Mouse (Mus musculus) CH12.LX (cell line): ENCODE data around the gene Cacna1i. TPM values are rescaled to one million over a fixed set of nuclear protein-coding genes. Genes with fewer than 3 reads are reported as not detected.

Experiments
- DNase-seq: peaks from one replicate; pipeline ENCODE4 v3.0.0-alpha.2; 2013; ENCODE audit errors: extremely low read depth
- H3K27ac ChIP-seq: 2 replicates; pipeline ENCODE4 v1.5.1; 2012; ENCODE audit warnings: low read depth, mild to moderate bottlenecking, control low read depth, moderate library complexity; ENCODE audit not compliant: insufficient read depth
- H3K27me3 ChIP-seq: replicated peaks from 2 replicates; pipeline ENCODE3; 2012; ENCODE audit warnings: inconsistent platforms
- H3K36me3 ChIP-seq, 2 experiments: replicated peaks in 1 of 2; 2 replicates each; pipeline versions ENCODE3 to v1.6.1; 2012; ENCODE audit warnings: inconsistent platforms in 1 of 2, low read length in 1 of 2, mild to moderate bottlenecking in 1 of 2, mixed read lengths in 1 of 2, moderate library complexity in 1 of 2; ENCODE audit not compliant: control insufficient read depth in 1 of 2, insufficient read depth in 1 of 2
- H3K4me1 ChIP-seq, 2 experiments: 2 replicates each; pipeline ENCODE4 v1.6.1; 2012; ENCODE audit warnings: inconsistent platforms in 1 of 2, moderate library complexity in 1 of 2; ENCODE audit not compliant: insufficient read depth in 2 of 2, control insufficient read depth in 1 of 2
- H3K4me2 ChIP-seq: 2 replicates; pipeline ENCODE4 v1.6.1; 2012; ENCODE audit warnings: low read depth, mild to moderate bottlenecking, control low read depth; ENCODE audit not compliant: poor library complexity, insufficient read depth, severe bottlenecking
- H3K4me3 ChIP-seq, 3 experiments: fragments of 150-350 bp in 1 of 3; sonication (generic) in 1 of 3; replicated peaks in 1 of 3; 2 replicates each; pipeline versions ENCODE3 to v1.5.1; 2011 to 2012; ENCODE audit warnings: low read depth in 2 of 3, low read length in 2 of 3, mild to moderate bottlenecking in 2 of 3, moderate library complexity in 2 of 3, control low read depth in 1 of 3, improper control_type of control experiment in 1 of 3, inconsistent platforms in 1 of 3, mixed read lengths in 1 of 3; ENCODE audit not compliant: poor library complexity in 1 of 3
- H3K79me2 ChIP-seq: replicated peaks from 2 replicates; pipeline ENCODE4 v1.6.1; 2012; ENCODE audit warnings: mild to moderate bottlenecking, moderate library complexity; ENCODE audit not compliant: control insufficient read depth, poor library complexity, insufficient read depth, severe bottlenecking; ENCODE audit errors: extremely low read depth
- H3K9ac ChIP-seq: 2 replicates; pipeline ENCODE4 v1.6.1; 2012; ENCODE audit warnings: low read depth, mild to moderate bottlenecking, control low read depth, moderate library complexity; ENCODE audit not compliant: insufficient read depth
- H3K9me3 ChIP-seq: replicated peaks from 2 replicates; pipeline ENCODE3; 2012; ENCODE audit warnings: low read length, inconsistent platforms, mixed read lengths
- BHLHE40 ChIP-seq: IDR thresholded peaks from 2 replicates; pipeline ENCODE4 v1.6.1; 2011; ENCODE audit warnings: mild to moderate bottlenecking, low read depth, low read length, improper control_type of control experiment
- CHD1 ChIP-seq: IDR thresholded peaks from 2 replicates; pipeline ENCODE4 v1.6.1; 2012; ENCODE audit warnings: low read depth, low read length, improper control_type of control experiment, inconsistent platforms
- CTCF ChIP-seq, 2 experiments: IDR thresholded peaks in 1 of 2; conservative IDR thresholded peaks in 1 of 2; 2 replicates each; pipeline ENCODE4 v1.5.1; 2011 to 2012; ENCODE audit warnings: low read depth in 2 of 2, low read length in 2 of 2, improper control_type of control experiment in 1 of 2, inconsistent platforms in 1 of 2, mild to moderate bottlenecking in 1 of 2, moderate library complexity in 1 of 2
- E2F4 ChIP-seq: IDR thresholded peaks from 2 replicates; pipeline ENCODE4 v1.6.1; 2011; ENCODE audit warnings: low read depth, low read length, improper control_type of control experiment; ENCODE audit not compliant: insufficient replicate concordance
- GABPA ChIP-seq: IDR thresholded peaks from 2 replicates; pipeline ENCODE4 v1.6.1; 2012; ENCODE audit warnings: low read depth, low read length, improper control_type of control experiment, inconsistent platforms; ENCODE audit not compliant: insufficient replicate concordance
- HCFC1 ChIP-seq: IDR thresholded peaks from 2 replicates; pipeline ENCODE4 v1.6.1; 2012; ENCODE audit warnings: low read depth, mild to moderate bottlenecking, inconsistent platforms, low read length, improper control_type of control experiment
- IRF4 ChIP-seq: IDR thresholded peaks from 2 replicates; pipeline ENCODE4 v1.6.1; 2014; ENCODE audit warnings: low read depth, mild to moderate bottlenecking, inconsistent platforms, low read length, improper control_type of control experiment
- JUN ChIP-seq: IDR thresholded peaks from 2 replicates; pipeline ENCODE4 v1.6.1; 2011; ENCODE audit warnings: low read depth, mild to moderate bottlenecking, low read length, improper control_type of control experiment, moderate library complexity; ENCODE audit not compliant: insufficient read depth
- JUND ChIP-seq: conservative IDR thresholded peaks from 2 replicates; pipeline ENCODE4 v1.6.1; 2011; ENCODE audit warnings: low read depth, low read length, improper control_type of control experiment
- KAT2A ChIP-seq: IDR thresholded peaks from 2 replicates; pipeline ENCODE4 v1.6.1; 2012; ENCODE audit warnings: low read length, improper control_type of control experiment, inconsistent platforms; ENCODE audit not compliant: insufficient replicate concordance
- MAFK ChIP-seq: IDR thresholded peaks from 2 replicates; pipeline ENCODE4 v1.6.1; 2011; ENCODE audit warnings: low read length, improper control_type of control experiment; ENCODE audit not compliant: insufficient replicate concordance
- MAX ChIP-seq: IDR thresholded peaks from 2 replicates; pipeline ENCODE4 v1.6.1; 2011; ENCODE audit warnings: low read length, improper control_type of control experiment
- MEF2A ChIP-seq: IDR thresholded peaks from 2 replicates; pipeline ENCODE4 v1.6.1; 2014; ENCODE audit warnings: low read depth, mild to moderate bottlenecking, inconsistent platforms, low read length, improper control_type of control experiment, borderline replicate concordance
- MXI1 ChIP-seq: IDR thresholded peaks from 2 replicates; pipeline ENCODE4 v1.6.1; 2011; ENCODE audit warnings: mild to moderate bottlenecking, low read depth, low read length, improper control_type of control experiment
- NRF1 ChIP-seq: IDR thresholded peaks from 2 replicates; pipeline ENCODE4 v1.6.1; 2014; ENCODE audit warnings: low read depth, mild to moderate bottlenecking, inconsistent platforms, low read length, improper control_type of control experiment, moderate library complexity
- POLR2A ChIP-seq: IDR thresholded peaks from 2 replicates; pipeline ENCODE4 v1.6.1; 2011; ENCODE audit warnings: low read depth, mild to moderate bottlenecking, improper control_type of control experiment, low read length
- POLR2AphosphoS2 ChIP-seq: IDR thresholded peaks from 2 replicates; pipeline ENCODE4 v1.6.1; 2011; ENCODE audit warnings: low read depth, low read length, improper control_type of control experiment
- RAD21 ChIP-seq: IDR thresholded peaks from 2 replicates; pipeline ENCODE4 v1.6.1; 2011; ENCODE audit warnings: low read depth, mild to moderate bottlenecking, low read length, improper control_type of control experiment, moderate library complexity
- SIN3A ChIP-seq: IDR thresholded peaks from 2 replicates; pipeline ENCODE4 v1.6.1; 2012; ENCODE audit warnings: low read length, improper control_type of control experiment, inconsistent platforms
- TBP ChIP-seq: conservative IDR thresholded peaks from 2 replicates; pipeline ENCODE4 v1.6.1; 2011; ENCODE audit warnings: low read depth, low read length, improper control_type of control experiment
- TCF12 ChIP-seq: IDR thresholded peaks from 2 replicates; pipeline ENCODE4 v1.6.1; 2014; ENCODE audit warnings: low read depth, mild to moderate bottlenecking, inconsistent platforms, low read length, improper control_type of control experiment
- UBTF ChIP-seq: IDR thresholded peaks from 2 replicates; pipeline ENCODE4 v1.6.1; 2012; ENCODE audit warnings: low read depth, mild to moderate bottlenecking, inconsistent platforms, low read length, improper control_type of control experiment, moderate library complexity
- USF2 ChIP-seq: conservative IDR thresholded peaks from 2 replicates; pipeline ENCODE4 v1.6.1; 2011; ENCODE audit warnings: low read depth, low read length, improper control_type of control experiment
- ZKSCAN1 ChIP-seq: IDR thresholded peaks from 2 replicates; pipeline ENCODE4 v1.6.1; 2012; ENCODE audit warnings: low read depth, inconsistent platforms, low read length, improper control_type of control experiment, borderline replicate concordance
- ZNF384 ChIP-seq: IDR thresholded peaks from 2 replicates; pipeline ENCODE4 v1.6.1; 2012; ENCODE audit warnings: low read depth, low read length, improper control_type of control experiment, inconsistent platforms
- dilution Hi-C: fragments of 300-500 bp; cut with MboI; formaldehyde crosslinking; loops from 2 replicates; pipeline ENCODE4 v1.14.3; 2020; ENCODE audit warnings: low sequenced_read_pairs; ENCODE audit not compliant: extremely low pct_unique_long_range_greater_than_20kb, extremely low pct_ligation_motif_present
- in situ Hi-C: fragments of 300-500 bp; cut with MboI; formaldehyde crosslinking; loops from 3 replicates; pipeline ENCODE4 v1.14.3; 2019; ENCODE audit warnings: low sequenced_read_pairs, low pct_ligation_motif_present, low pct_unique_long_range_greater_than_20kb, mixed read lengths
- polyA plus RNA-seq: library from polyadenylated mRNA; unstranded; fragments of >175 nt; gene quantifications from 2 replicates; pipeline ENCODE4 v1.2.1, GENCODE M21; 2012; ENCODE audit warnings: low read depth; ENCODE audit not compliant: insufficient read length
- total RNA-seq, 2 experiments: library from RNA; depleted of rRNA; stranded (reverse); fragments of 300-350 nt in 1 of 2; fragments of >200 nt in 1 of 2; gene quantifications; 2 replicates each; pipeline ENCODE4 v1.2.3; 2012 to 2014

Cacna1i gene
- total and polyA plus RNA-seq, 3 experiments: under 0.01 TPM; not detected in 2

DNA sequence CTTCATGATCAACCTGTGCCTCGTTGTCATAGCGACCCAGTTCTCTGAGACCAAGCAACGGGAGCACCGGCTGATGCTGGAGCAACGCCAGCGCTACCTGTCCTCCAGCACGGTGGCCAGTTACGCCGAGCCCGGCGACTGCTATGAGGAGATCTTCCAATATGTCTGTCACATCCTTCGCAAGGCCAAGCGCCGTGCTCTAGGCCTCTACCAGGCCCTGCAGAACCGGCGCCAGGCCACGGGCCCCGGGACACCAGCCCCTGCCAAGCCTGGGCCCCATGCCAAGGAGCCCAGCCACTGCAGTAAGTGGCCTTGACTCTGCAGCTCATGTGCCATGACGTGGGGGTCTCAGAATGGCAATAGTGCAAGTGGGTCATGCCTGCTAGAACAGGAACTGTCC lies 71.8 kb downstream of the Cacna1i start:
- Histone ChIP-seq H3K36me3 (no peaks in the 10 kb centered on the region), H3K27me3 (peaks cover 86% of the 10 kb centered on the region), H3K4me3 (no peak overlapping the region), H3K4me1 (peaks cover 0 to 2% of the 10 kb centered on the region in 2 experiments; a peak in 2 of 4 replicates), H3K4me2 (no peak overlapping the region), H3K27ac (no peak overlapping the region), H3K9ac (no peak overlapping the region), H3K79me2 (no peaks in the 10 kb centered on the region), H3K9me3 (no peaks in the 10 kb centered on the region)
- in situ Hi-C loops: no loop called here
- no peak for TF ChIP-seq POLR2A
- no peak for TF ChIP-seq NRF1
- no peak for TF ChIP-seq TBP
- no peak for TF ChIP-seq JUND
- no peak for TF ChIP-seq KAT2A
- no peak for TF ChIP-seq GABPA
- no peak for TF ChIP-seq IRF4
- TF ChIP-seq ZKSCAN1: no peak
- dilution Hi-C loops: no loop called here
- no peak for DNase-seq

DNA sequence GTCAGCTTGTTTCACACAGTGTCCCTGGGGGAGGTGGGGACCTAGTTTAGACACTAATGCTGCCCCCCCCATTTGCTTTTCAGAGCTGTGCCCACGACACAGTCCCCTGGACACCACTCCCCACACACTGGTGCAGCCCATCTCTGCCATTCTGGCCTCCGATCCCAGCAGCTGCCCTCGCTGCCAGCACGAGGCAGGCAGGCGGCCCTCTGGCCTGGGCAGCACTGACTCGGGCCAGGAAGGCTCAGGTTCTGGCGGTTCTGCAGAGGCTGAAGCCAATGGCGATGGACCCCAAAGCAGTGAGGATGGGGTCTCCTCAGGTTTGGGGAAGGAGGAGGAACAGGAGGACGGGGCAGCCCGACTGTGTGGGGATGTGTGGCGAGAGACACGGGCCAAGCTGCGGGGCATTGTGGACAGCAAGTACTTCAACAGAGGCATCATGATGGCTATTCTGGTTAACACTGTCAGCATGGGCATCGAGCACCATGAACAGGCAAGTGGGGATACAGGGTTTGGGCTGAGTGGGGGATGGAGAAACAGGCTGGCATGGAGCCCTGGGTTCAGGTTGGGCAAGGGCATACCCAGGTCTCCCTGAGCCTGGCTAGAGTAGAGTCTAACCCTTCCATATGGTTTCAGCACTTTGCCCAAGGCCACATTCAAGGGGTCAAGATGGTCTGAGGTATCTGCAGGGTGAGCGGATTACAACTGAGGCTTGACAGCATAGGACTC lies 74.9 kb downstream of the Cacna1i start:
- Histone ChIP-seq H3K27me3 (peaks cover 88% of the 10 kb centered on the region), H3K4me3 (no peak overlapping the region), H3K4me1 (peaks cover 0 to 5% of the 10 kb centered on the region in 2 experiments; a peak in 2 of 4 replicates), H3K4me2 (no peak overlapping the region), H3K27ac (no peak overlapping the region), H3K79me2 (no peaks in the 10 kb centered on the region), H3K9ac (no peak overlapping the region), H3K36me3 (no peaks in the 10 kb centered on the region), H3K9me3 (no peaks in the 10 kb centered on the region)
- dilution Hi-C loops: no loop called here
- in situ Hi-C loops: no loop called here
- TF ChIP-seq HCFC1 (no peak), CHD1 (no peak), USF2 (no peak), E2F4 (no peak), TCF12 (no peak), POLR2AphosphoS2 (no peak), MXI1 (no peak), MAFK (no peak), ZKSCAN1 (no peak), ZNF384 (no peak), MEF2A (no peak), BHLHE40 (no peak), RAD21 (no peak), SIN3A (no peak), CTCF (conservative IDR thresholded peaks at IDR 0.05 in 1 of 2, IDR thresholded peaks at IDR 0.05 in 1 of 2; ENCODE audit: low read depth in 2 of 2, low read length in 2 of 2) (no peak), MAX (no peak), JUN (no peak), UBTF (no peak)
- no peak for DNase-seq
